Mouse (Mus musculus): Measurements from ENCODE around the gene Srarp.

DNA sequence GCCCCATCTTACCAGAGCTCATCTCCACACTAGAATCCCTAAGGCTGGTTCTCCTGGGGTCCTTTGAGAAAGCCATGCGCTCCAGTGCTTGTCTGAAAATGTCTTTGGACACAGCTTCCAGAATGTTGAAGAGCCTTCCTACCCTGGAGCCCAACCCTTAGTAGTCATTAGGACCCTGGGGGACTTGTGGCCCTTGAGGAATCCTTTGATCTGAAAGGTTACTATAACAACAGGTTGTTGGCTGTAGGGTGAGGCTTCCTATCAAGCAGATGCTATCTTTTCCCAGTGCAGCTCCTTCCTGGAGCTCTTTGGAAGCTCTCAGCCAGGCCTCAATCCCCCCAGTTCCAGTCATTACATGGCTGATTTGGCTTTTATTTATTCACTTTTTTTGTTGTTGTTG, at the start of gene Srarp:
- TF ChIP-seq CTCF (IDR thresholded peaks at IDR 0.05; ENCODE audit: borderline replicate concordance, extremely low read depth, insufficient read depth, insufficient read length) = no peak
- TF ChIP-seq POLR2A (IDR thresholded peaks at IDR 0.05; ENCODE audit: borderline replicate concordance, extremely low read depth, insufficient read depth, insufficient read length, poor library complexity, severe bottlenecking) = no peak
